Mouse (Mus musculus) E14TG2a.4 (cell line): Measurements from ENCODE around the gene Vmn1r237.

Experiments
- CTCF ChIP-seq: conservative IDR thresholded peaks from 2 replicates; pipeline ENCODE4 v1.5.1; 2014; ENCODE audit warnings: low read length
- NANOG ChIP-seq: IDR thresholded peaks from 2 replicates; pipeline ENCODE4 v1.6.1; 2014; ENCODE audit warnings: borderline replicate concordance, low read length, mixed read lengths

GRCm38 (mm10) chr17:21289695-21290094 lies 22.0 kb upstream of the Vmn1r237 start:
- TF ChIP-seq CTCF (no peak), NANOG (no peak)
